Mouse (Mus musculus) cerebellum, adult 2 months (tissue): ENCODE results near the gene Prkar1b.

Source experiments
- CTCF ChIP-seq: fragments of 200-500 bp; IDR thresholded peaks from 2 replicates; pipeline ENCODE4 v1.5.1; 2011; ENCODE audit warnings: low read depth, mild to moderate bottlenecking, control low read depth, low read length, moderate library complexity, borderline replicate concordance; ENCODE audit not compliant: insufficient read depth
- POLR2A ChIP-seq: fragments of 200-500 bp; IDR thresholded peaks from 2 replicates; pipeline ENCODE4 v1.6.1; 2011; ENCODE audit warnings: low read length, control low read depth, borderline replicate concordance; ENCODE audit not compliant: insufficient read depth

- TF ChIP-seq POLR2A (no peak), CTCF (no peak)
Observed at GRCm38 (mm10) chr5:139189726-139190125, 39.9 kb upstream of the Prkar1b start.
